Mouse (Mus musculus): Measurements from ENCODE around the gene Phldb2. TPM values are rescaled to one million over a fixed set of nuclear protein-coding genes. Genes with fewer than 3 reads are reported as not detected.

Phldb2 gene
- total and polyA plus RNA-seq, 2 experiments from 2014 or later: 32.8 to 33.2 TPM

DNA sequence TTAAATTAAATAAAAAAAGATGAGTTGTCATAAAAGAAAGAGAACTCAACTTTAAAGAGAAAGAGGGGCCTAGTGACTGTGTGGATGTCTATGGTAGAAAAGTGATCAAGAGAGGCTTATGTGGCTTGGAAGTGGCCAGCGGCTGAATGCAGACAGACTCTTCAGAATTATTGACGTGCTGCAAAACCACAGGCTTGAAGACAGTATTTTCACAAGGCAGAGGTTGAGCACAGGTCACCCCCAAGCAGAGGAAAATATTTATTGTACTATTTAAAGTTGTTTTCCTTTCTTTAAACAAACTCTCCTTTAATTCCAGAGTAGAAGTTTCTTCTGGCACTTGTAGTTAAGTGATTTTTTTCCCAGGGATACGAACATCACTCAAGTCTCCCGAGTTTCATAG, 63.8 kb downstream of the Phldb2 start:
- Histone ChIP-seq H3K4me1 (ENCODE audit: control insufficient read depth, insufficient read depth) (peaks cover 12% of the 10 kb centered on the region), H3K36me3 (replicated peaks; ENCODE audit: control insufficient read depth, insufficient read depth, low read length) (no peaks in the 10 kb centered on the region), H3K4me2 (ENCODE audit: low read depth, low read length) (no peak overlapping the region), H3K4me3 (ENCODE audit: low read depth, low read length) (no peak overlapping the region), H3K27ac (ENCODE audit: low read depth) (no peak overlapping the region), H3K9me3 (replicated peaks; ENCODE audit: control insufficient read depth, low read length) (no peaks in the 10 kb centered on the region), H3K9ac (replicated peaks; ENCODE audit: low read depth, low read length) (no peak overlapping the region), H3K27me3 (ENCODE audit: control insufficient read depth, insufficient read depth, low read length) (no peaks in the 10 kb centered on the region)
- WGBS: 66% methylated on average over 4 of the region's 4 CpGs
- ATAC-seq (ENCODE audit: insufficient read depth, low read depth) (no peak), DNase-seq (ENCODE audit: low spot score) (no peak)
- TF ChIP-seq EP300 (IDR thresholded peaks at IDR 0.05; ENCODE audit: low read depth) (no peak), CTCF (IDR thresholded peaks at IDR 0.05; ENCODE audit: low read depth) (no peak)

- WGBS: 36% methylated on average over 5 of the region's 5 CpGs
- Histone ChIP-seq H3K9ac (replicated peaks; ENCODE audit: low read depth, low read length) (no peak overlapping the region), H3K4me3 (ENCODE audit: low read depth, low read length) (no peak overlapping the region), H3K27me3 (ENCODE audit: control insufficient read depth, insufficient read depth, low read length) (no peaks in the 10 kb centered on the region), H3K4me1 (ENCODE audit: control insufficient read depth, insufficient read depth) (peaks cover 4% of the 10 kb centered on the region; the same call in 1 of the 2 replicates), H3K4me2 (ENCODE audit: low read depth, low read length) (no peak overlapping the region), H3K9me3 (replicated peaks; ENCODE audit: control insufficient read depth, low read length) (no peaks in the 10 kb centered on the region), H3K27ac (ENCODE audit: low read depth) (no peak overlapping the region), H3K36me3 (replicated peaks; ENCODE audit: control insufficient read depth, insufficient read depth, low read length) (no peaks in the 10 kb centered on the region)
- ATAC-seq (ENCODE audit: insufficient read depth, low read depth) (no peak), DNase-seq (ENCODE audit: low spot score) (no peak)
- no peak for TF ChIP-seq EP300 (IDR thresholded peaks at IDR 0.05; ENCODE audit: low read depth)
- no peak for TF ChIP-seq CTCF (IDR thresholded peaks at IDR 0.05; ENCODE audit: low read depth)
These were observed 66.8 kb downstream of the Phldb2 start for GRCm38 (mm10) chr16:45886599-45886998.

DNA sequence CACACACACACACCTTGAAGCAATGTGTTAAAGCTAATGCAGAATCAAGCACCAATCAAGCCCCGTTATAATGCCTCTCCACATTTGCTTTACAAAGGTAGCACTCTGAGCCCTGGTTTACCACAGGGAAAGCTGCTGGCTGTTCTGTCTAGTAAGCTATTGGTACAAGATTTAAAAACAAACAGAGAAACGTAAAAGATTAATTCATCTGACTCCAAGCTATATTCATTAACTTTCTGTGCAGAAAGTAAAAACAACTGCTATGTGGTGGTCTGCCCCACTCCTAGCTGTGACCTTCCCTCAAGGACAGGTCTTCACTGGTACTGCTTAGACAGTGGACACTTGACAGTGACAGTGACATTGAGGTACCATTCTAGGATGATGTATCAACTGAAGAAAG, 69.2 kb downstream of the Phldb2 start:
- H3K27ac ChIP-seq (ENCODE audit: low read depth): no peak overlapping the region
- TF ChIP-seq EP300 (IDR thresholded peaks at IDR 0.05; ENCODE audit: low read depth) (no peak), CTCF (IDR thresholded peaks at IDR 0.05; ENCODE audit: low read depth) (no peak)

DNA sequence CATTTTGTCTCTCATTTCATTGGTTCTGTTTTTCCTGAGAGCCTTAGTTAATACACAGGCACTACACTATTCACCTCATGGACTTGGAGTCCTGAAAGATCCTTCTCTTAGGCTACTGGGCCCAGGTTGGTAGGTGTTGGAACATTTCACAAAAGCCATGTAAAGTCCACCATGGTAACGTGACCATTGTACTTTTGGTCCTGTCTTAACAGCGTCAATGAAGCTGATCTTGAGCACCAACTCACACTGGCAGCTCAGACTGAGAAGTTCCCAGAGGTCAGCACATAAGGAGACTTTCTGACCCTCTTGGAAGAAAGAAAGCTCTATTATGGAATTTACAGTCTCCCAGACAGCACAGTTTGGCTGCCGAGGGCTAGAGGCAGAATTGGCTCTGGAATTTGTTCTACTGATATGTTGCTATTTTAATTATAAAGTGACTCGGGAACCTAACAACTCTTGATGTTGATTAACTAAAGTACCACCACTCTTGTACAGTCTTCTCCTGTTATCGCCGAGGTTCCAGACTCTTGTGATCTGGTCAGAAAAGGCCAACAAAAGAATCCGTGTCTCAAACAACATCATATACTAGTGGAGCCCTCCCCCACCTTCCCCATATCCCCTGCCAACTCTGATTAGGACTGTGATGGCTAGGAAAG, 72.1 kb downstream of the Phldb2 start:
- Histone ChIP-seq H3K4me2 (ENCODE audit: low read depth, low read length) (no peak overlapping the region), H3K27ac (ENCODE audit: low read depth) (peak overlapping the region; percentile 84), H3K36me3 (replicated peaks; ENCODE audit: control insufficient read depth, insufficient read depth, low read length) (no peaks in the 10 kb centered on the region), H3K4me1 (ENCODE audit: control insufficient read depth, insufficient read depth) (peaks cover 11% of the 10 kb centered on the region), H3K9ac (replicated peaks; ENCODE audit: low read depth, low read length) (no peak overlapping the region), H3K4me3 (ENCODE audit: low read depth, low read length) (no peak overlapping the region), H3K9me3 (replicated peaks; ENCODE audit: control insufficient read depth, low read length) (no peaks in the 10 kb centered on the region), H3K27me3 (ENCODE audit: control insufficient read depth, insufficient read depth, low read length) (no peaks in the 10 kb centered on the region)
- ATAC-seq (ENCODE audit: insufficient read depth, low read depth): peak; percentile 88
- TF ChIP-seq CTCF (IDR thresholded peaks at IDR 0.05; ENCODE audit: low read depth) (no peak), EP300 (IDR thresholded peaks at IDR 0.05; ENCODE audit: low read depth) (0 out of 2 replicates have a peak, but pooled peaks have one; percentile 40)
- 18% methylated on average over 7 of the region's 7 CpGs for WGBS
- peak; percentile 72 for DNase-seq (ENCODE audit: low spot score)

More for the DNA sequence above, 69.2 kb downstream of the Phldb2 start:
- ATAC-seq (ENCODE audit: insufficient read depth, low read depth) (no peak), DNase-seq (ENCODE audit: low spot score) (no peak)
- WGBS: 87% methylated on average over 2 of the region's 2 CpGs
- H3K4me1 ChIP-seq (ENCODE audit: control insufficient read depth, insufficient read depth): peaks cover 4% of the 10 kb centered on the region; the same call in 1 of the 2 replicates
- no peak overlapping the region for H3K9ac ChIP-seq (replicated peaks; ENCODE audit: low read depth, low read length)
- H3K27me3 ChIP-seq (ENCODE audit: control insufficient read depth, insufficient read depth, low read length): no peaks in the 10 kb centered on the region
- no peak overlapping the region for H3K4me3 ChIP-seq (ENCODE audit: low read depth, low read length)
- H3K36me3 ChIP-seq (replicated peaks; ENCODE audit: control insufficient read depth, insufficient read depth, low read length): no peaks in the 10 kb centered on the region
- no peak overlapping the region for H3K4me2 ChIP-seq (ENCODE audit: low read depth, low read length)
- H3K9me3 ChIP-seq (replicated peaks; ENCODE audit: control insufficient read depth, low read length): no peaks in the 10 kb centered on the region

DNA sequence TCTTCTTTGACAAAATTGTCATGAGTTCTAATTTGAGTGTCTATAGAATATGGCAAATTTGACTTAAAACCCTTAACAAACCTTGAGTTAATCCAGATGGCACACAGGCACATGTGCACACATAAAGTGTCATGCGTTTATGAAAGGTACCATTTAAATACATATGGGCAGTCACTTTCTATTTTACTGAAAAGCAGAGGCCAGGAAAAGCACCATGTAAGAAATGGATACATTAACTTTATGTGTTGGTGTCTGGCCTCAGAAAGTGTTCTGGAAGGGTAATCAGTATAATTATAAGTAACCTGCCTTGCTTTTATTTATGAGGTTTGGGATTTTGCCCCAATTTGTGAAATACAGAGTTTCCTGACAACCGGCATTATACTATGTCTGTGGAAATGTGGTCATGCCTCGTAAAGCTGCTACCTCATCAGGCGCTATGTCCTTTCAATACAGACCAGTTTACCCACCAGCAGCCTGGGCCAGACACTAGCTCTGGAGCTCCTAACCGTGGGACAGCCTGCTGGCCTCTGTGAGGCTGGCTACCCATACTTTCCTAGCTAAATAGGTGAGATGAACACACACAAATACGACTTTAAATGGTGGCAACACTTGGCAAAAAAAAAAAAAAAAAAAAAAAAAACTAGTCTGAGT, 73.2 kb downstream of the Phldb2 start:
- H3K4me3 ChIP-seq (ENCODE audit: low read depth, low read length): no peak overlapping the region
- H3K9me3 ChIP-seq (replicated peaks; ENCODE audit: control insufficient read depth, low read length): no peaks in the 10 kb centered on the region
- WGBS: 88% methylated on average over 6 of the region's 6 CpGs
- no peaks in the 10 kb centered on the region for H3K36me3 ChIP-seq (replicated peaks; ENCODE audit: control insufficient read depth, insufficient read depth, low read length)
- TF ChIP-seq EP300 (IDR thresholded peaks at IDR 0.05; ENCODE audit: low read depth) (no peak), CTCF (IDR thresholded peaks at IDR 0.05; ENCODE audit: low read depth) (no peak)
- H3K4me2 ChIP-seq (ENCODE audit: low read depth, low read length): no peak overlapping the region
- H3K27me3 ChIP-seq (ENCODE audit: control insufficient read depth, insufficient read depth, low read length): no peaks in the 10 kb centered on the region
- 0 out of 2 replicates have a peak overlapping the region, but pooled peaks have one; percentile 84 for H3K27ac ChIP-seq (ENCODE audit: low read depth)
- no peak for DNase-seq (ENCODE audit: low spot score)
- no peak for ATAC-seq (ENCODE audit: insufficient read depth, low read depth)
- H3K9ac ChIP-seq (replicated peaks; ENCODE audit: low read depth, low read length): no peak overlapping the region
- H3K4me1 ChIP-seq (ENCODE audit: control insufficient read depth, insufficient read depth): peaks cover 15% of the 10 kb centered on the region
